Mouse (Mus musculus): ENCODE measurements around the gene Nphs1. TPM values are rescaled to one million over a fixed set of nuclear protein-coding genes. Genes with fewer than 3 reads are reported as not detected.

Gene Nphs1
- polyA plus RNA-seq, 1 experiment from 2014 or later = 3.7 TPM

DNA sequence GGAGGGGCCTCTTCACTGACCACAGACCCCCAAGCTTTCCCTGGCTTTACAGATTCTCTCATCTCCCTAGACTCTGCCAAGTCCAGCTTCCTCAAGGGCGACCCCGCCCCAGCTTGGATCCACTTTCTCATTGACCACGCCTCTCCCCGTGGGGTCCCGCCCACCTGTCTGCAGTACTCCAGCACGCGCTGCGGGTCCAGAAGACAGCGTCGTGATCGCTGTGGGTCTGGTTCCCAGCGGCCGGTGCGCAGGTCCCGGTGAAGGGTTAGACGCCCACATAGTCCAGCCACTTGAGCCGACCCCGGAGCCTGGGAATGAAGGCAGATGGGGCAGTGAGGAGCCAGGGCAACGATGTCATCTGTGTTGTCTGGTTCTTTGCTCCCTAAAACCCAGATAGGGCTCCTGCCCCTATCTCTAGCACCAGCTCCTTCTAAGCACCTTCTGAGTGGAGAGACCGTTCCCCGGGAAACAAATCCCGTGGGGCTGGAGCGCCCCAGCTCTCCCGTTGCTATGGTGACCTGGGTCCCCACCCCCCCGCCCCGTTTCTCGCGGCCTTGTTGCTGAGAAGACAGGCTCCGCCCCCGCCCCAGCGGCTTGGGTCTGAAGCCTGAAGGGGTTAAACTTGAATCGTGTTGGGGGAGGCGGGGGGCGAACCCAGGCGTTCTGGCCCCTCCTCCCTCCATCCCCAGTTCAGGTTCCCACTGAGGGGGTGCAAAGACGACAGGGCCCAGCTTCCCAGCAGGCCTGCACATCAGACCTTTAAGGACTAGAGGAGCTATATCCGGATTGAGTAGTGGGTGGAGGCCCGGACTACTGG is 13.8 kb upstream of the Nphs1 start:
- Histone ChIP-seq H3K27ac (no peak overlapping the region), H3K4me3 (replicated peaks) (peak overlapping the region; percentile 65), H3K27me3 (replicated peaks) (peaks cover 20% of the 10 kb centered on the region; the same call in 1 of the 2 replicates), H3K9ac (0 out of 2 replicates have a peak overlapping the region, but pooled peaks have one; percentile 9), H3K36me3 (no peaks in the 10 kb centered on the region), H3K4me2 (peak overlapping the region; percentile 95), H3K9me3 (no peaks in the 10 kb centered on the region), H3K4me1 (peaks cover 13% of the 10 kb centered on the region)
- peak; percentile 45; the same call in 1 of the 2 replicates for ATAC-seq (ENCODE audit: insufficient read depth, low FRiP score, low read depth)
- under 1% methylated on average over 38 of the region's 38 CpGs for WGBS

DNA sequence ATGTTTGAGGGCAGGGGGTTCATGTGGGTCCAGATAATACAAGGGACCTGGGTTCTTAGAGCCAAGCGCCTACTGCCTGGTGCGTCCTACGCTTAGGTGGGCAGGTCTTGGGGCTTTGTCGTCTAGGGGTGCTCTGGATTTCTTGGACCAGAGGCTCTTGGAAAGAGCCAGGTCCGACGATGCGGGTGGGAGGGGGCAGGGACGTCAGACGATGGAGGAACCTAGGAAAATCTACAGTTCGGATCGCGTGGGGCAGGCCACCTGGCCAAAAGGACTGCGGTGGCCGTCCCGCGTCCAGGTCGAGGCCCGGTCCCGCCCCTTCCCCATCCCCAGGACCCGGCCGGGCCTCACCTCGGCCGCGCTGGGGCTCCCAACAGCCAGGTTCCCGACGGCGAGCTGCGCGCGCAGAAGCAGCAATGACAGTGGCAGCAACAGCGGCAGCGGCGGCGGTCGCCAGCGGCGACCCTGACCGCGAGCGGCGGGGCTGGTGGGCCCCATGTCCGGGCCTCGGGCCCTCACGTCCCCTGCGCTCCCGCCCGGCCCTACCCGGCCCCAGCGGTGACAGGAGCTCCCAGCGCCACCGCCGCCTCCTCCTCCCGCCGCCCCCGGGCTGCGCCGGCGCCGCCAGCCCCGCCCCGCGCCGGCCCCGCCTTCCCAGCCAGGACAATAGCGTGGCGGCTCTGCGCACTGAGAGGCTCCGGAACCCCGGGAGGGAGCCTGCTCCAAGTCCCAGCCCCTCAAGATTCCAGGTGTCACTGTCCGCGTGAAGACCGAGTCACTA is 13.0 kb upstream of the Nphs1 start, which contains the start of gene Aplp1:
TSS of gene Aplp1 (minus strand) at position 565 of the 781 bp plus-strand sequence.
- Histone ChIP-seq H3K27ac (no peak within 1 kb of the TSS), H3K4me2 (peak within 1 kb of the TSS; percentile 95), H3K9me3 (no peaks in the 10 kb centered on the region), H3K4me3 (replicated peaks) (peak within 1 kb of the TSS; percentile 65), H3K27me3 (replicated peaks) (peaks cover 20% of the 10 kb centered on the region; the same call in 1 of the 2 replicates), H3K4me1 (peaks cover 13% of the 10 kb centered on the region), H3K36me3 (no peaks in the 10 kb centered on the region), H3K9ac (peak within 1 kb of the TSS; percentile 48)
- under 1% methylated on average over 71 of the region's 72 CpGs for WGBS
- ATAC-seq (ENCODE audit: insufficient read depth, low FRiP score, low read depth) = peak; percentile 67; the same call in 1 of the 2 replicates

DNA sequence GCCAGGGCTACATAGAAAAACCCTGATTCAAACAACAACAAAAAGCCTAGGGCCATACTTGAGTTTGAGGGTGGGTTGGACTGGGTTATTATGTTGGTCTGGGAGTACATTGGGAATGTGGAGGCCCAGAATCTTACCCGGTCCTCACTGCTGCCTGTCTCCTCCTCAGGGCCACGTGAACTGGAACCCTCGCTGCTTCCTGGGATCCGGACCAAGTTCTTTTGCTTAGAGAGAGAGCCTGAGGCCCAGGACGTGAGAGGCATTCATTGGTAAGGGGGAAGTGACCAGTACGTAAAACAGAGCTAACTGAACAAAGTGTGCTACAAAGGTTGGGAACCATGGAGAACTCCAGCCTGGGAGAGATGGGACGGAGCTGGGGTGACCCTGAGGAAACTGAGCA is 7.9 kb upstream of the Nphs1 start:
- 73% methylated on average over 7 of the region's 7 CpGs for WGBS

DNA sequence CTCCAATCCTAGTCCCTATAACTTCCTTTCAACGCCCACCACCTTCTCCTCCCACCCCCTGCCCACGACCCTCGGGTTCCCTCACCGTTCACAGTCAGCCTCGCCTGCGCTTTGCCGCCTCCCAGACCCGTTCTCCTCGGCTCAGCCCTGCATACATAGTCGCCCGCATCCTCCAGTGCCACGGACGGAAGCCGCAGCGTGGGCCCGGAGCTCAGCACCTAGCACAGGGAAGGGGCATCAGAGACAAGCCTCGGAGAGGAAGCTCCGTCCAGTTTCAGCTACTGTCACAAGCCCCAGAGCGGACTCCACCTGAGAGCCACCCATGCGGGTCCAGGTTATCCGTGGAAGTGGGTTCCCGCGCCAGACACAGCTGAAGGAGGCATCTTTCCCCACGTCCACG is 4.8 kb upstream of the Nphs1 start:
- H3K9me3 ChIP-seq = no peaks in the 10 kb centered on the region

More for the DNA sequence above, 7.9 kb upstream of the Nphs1 start:
- Histone ChIP-seq H3K27me3 (replicated peaks) (peaks cover 38% of the 10 kb centered on the region), H3K4me1 (peaks cover 9% of the 10 kb centered on the region; the same call in 1 of the 2 replicates), H3K36me3 (no peaks in the 10 kb centered on the region), H3K4me3 (replicated peaks) (no peak overlapping the region), H3K9ac (no peak overlapping the region), H3K4me2 (no peak overlapping the region), H3K9me3 (no peaks in the 10 kb centered on the region), H3K27ac (no peak overlapping the region)
- no peak for ATAC-seq (ENCODE audit: insufficient read depth, low FRiP score, low read depth)

DNA sequence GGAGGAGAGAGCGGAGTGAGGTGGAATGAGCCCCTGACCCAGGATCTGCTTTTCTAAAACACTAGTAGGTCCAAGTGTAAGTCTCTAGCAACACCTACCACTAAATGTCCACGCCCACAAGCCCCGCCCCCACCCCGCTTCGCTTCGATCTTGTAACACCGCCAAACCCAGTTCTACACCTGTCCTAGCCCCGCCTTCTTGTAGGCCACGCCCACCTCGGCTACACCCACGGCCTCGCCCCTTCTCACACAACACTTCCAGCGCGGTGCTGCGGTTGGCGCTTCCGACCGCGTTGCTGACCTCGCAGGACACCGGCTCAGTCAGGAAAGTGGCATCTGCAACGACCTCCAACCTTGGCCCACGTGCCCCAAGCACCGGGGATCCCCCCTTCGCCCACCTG is 4.3 kb upstream of the Nphs1 start:
- Histone ChIP-seq H3K9ac (no peak overlapping the region), H3K9me3 (no peaks in the 10 kb centered on the region), H3K27me3 (replicated peaks) (peaks cover 66% of the 10 kb centered on the region), H3K4me3 (replicated peaks) (no peak overlapping the region), H3K4me2 (peak overlapping the region; percentile 46), H3K27ac (no peak overlapping the region), H3K36me3 (no peaks in the 10 kb centered on the region), H3K4me1 (peaks cover 25% of the 10 kb centered on the region)
- under 1% methylated on average over 25 of the region's 25 CpGs for WGBS
- 0 out of 2 replicates have a peak, but pooled peaks have one; percentile 40 for ATAC-seq (ENCODE audit: insufficient read depth, low FRiP score, low read depth)

More for the DNA sequence above, 4.8 kb upstream of the Nphs1 start:
- Histone ChIP-seq H3K27ac (no peak overlapping the region), H3K4me1 (peaks cover 25% of the 10 kb centered on the region), H3K4me2 (peak overlapping the region; percentile 46; the same call in 1 of the 2 replicates), H3K27me3 (replicated peaks) (peaks cover 62% of the 10 kb centered on the region), H3K9ac (no peak overlapping the region), H3K4me3 (replicated peaks) (no peak overlapping the region), H3K36me3 (no peaks in the 10 kb centered on the region)
- WGBS = 23% methylated on average over 25 of the region's 25 CpGs
- ATAC-seq (ENCODE audit: insufficient read depth, low FRiP score, low read depth) = no peak

DNA sequence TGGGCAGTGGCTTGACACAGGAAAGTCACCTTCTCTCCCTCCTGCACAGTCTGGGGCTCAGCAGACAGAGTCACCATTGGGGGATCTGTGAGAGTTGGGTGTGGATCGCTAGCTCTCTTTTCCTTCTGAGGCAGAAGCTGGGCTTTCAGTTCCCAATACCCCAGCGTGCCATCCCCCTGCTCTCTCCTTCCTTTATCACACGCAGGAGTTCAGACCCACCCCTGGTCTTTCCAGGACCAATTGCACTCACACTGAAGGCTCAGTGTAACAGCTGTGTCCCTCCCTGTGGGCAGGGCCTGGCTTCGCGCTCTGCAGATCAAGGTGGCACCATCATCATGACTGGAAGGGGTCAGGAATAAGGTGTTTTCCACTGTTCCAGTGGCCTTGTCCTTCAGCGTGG is 3.9 kb upstream of the Nphs1 start:
- WGBS = 12% methylated on average over 6 of the region's 6 CpGs
- peaks cover 71% of the 10 kb centered on the region for H3K27me3 ChIP-seq (replicated peaks)
- peak overlapping the region; percentile 46 for H3K4me2 ChIP-seq
- H3K9me3 ChIP-seq = no peaks in the 10 kb centered on the region
- no peak for ATAC-seq (ENCODE audit: insufficient read depth, low FRiP score, low read depth)
- H3K36me3 ChIP-seq = no peaks in the 10 kb centered on the region
- H3K27ac ChIP-seq = no peak overlapping the region
- H3K9ac ChIP-seq = no peak overlapping the region
- H3K4me3 ChIP-seq (replicated peaks) = no peak overlapping the region
- peaks cover 25% of the 10 kb centered on the region for H3K4me1 ChIP-seq

DNA sequence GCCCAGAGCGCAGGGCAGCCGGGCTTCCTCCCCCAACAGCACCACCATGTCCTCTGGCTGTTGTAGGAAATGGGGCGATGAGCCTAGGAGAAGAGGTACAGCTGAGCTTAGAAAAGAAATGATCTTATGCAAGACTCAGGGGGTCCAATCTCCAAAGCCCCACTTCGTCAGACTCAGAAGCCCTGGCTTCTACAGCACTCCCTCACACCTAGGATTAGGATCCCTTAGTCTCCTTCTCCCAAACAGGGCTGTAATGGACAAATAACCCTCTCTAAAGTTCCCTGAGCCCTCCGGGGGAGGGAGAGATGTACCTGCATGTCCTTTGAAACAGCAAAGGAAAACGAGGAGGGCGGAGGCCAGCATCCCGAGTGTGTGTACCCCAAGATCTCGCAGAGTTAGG is 1.6 kb upstream of the Nphs1 start:
- Histone ChIP-seq H3K9ac (no peak overlapping the region), H3K27ac (no peak overlapping the region), H3K36me3 (no peaks in the 10 kb centered on the region), H3K9me3 (no peaks in the 10 kb centered on the region), H3K4me1 (peaks cover 25% of the 10 kb centered on the region), H3K27me3 (replicated peaks) (peaks cover 89% of the 10 kb centered on the region), H3K4me3 (replicated peaks) (peak overlapping the region; percentile 24), H3K4me2 (peak overlapping the region; percentile 46)
- 2% methylated on average over 9 of the region's 9 CpGs for WGBS
- no peak for ATAC-seq (ENCODE audit: insufficient read depth, low FRiP score, low read depth)

DNA sequence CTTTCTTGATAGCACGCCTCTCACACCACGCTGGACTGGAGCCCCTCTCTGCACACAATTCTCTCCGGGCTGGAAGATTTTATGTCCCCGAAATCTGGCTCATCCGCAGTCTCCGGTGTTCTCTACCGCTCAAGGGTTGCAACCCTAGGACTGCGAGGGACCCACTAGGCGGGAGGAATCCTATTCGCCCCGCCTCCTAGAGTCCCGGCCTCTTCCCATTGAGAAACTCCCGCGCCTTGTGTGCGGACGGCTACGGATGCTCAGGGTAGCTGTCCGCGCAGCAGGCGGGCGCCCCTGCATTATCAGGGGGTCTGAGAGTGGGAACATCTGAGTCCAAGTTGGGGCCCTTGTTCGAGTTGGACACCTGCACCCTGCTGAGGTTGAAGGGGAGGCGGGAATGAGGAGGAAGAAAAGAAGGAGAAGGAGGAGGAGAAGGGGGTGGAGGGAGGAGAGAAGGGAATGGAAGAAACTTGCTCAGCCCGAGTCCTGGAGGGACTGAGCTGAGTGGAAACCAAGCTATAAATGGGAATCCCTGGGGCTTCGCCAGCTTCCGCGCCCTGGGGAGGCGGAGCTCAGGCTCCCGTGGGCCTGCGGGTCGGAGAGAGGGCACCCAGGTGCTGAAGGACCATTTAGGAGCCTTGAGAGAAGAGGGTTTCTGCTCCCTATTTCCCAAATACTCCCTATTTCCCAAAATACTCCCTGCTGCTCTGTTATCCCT is 1.0 kb upstream of the Nphs1 start:
- peaks cover 95% of the 10 kb centered on the region for H3K27me3 ChIP-seq (replicated peaks)
- no peaks in the 10 kb centered on the region for H3K9me3 ChIP-seq
- H3K4me3 ChIP-seq (replicated peaks) = peak overlapping the region; percentile 24
- no peak overlapping the region for H3K9ac ChIP-seq
- WGBS = 1% methylated on average over 31 of the region's 31 CpGs
- H3K36me3 ChIP-seq = no peaks in the 10 kb centered on the region
- ATAC-seq (ENCODE audit: insufficient read depth, low FRiP score, low read depth) = peak; percentile 52; the same call in 1 of the 2 replicates
- H3K4me2 ChIP-seq = peak overlapping the region; percentile 46
- peak overlapping the region; percentile 18; the same call in 1 of the 2 replicates for H3K27ac ChIP-seq
- H3K4me1 ChIP-seq = peaks cover 25% of the 10 kb centered on the region

DNA sequence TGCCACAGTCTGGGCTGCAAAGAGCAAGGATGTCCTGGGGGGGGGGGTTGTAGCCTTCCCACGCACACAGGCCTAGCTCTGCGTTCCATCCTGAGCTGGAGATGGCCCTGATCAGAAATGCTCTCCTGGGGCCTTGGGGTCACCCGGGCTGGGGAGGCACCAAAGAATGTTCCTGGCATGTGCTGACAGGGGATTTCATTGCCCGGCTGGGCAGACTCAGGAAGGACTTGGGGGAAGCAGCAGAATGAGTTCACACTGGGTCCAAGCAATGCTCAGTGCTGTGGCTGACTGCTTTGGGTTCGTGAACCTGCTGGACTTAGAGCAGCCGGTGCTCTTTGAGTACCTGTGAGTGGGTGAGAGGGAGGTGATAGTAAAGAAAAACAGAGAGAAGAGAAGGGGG is 1.4 kb downstream of the Nphs1 start:
- WGBS = 33% methylated on average over 6 of the region's 6 CpGs
- no peak overlapping the region for H3K27ac ChIP-seq
- no peak overlapping the region for H3K4me2 ChIP-seq
- H3K9me3 ChIP-seq = no peaks in the 10 kb centered on the region
- H3K4me1 ChIP-seq = peaks cover 17% of the 10 kb centered on the region
- H3K9ac ChIP-seq = no peak overlapping the region
- H3K27me3 ChIP-seq (replicated peaks) = peaks cover 95% of the 10 kb centered on the region
- H3K4me3 ChIP-seq (replicated peaks) = no peak overlapping the region
- no peak for ATAC-seq (ENCODE audit: insufficient read depth, low FRiP score, low read depth)
- no peaks in the 10 kb centered on the region for H3K36me3 ChIP-seq

DNA sequence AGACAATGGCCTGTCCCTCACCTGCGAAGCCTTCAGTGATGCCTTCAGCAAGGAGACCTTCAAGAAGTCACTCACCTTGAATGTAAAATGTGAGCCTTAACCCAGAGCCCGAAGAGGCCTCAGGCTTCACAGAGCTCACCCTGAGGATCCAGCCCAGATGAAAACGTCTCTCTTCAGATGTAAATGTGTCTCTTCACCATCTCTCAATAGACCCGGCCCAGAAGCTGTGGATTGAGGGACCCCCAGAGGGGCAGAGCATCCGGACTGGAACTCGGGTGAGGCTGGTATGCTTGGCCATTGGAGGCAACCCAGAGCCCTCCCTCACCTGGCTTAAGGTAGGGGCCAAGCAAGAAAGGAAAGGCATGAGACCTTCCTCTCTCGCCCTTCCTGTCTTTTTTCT is 5.5 kb downstream of the Nphs1 start:
- H3K36me3 ChIP-seq = no peaks in the 10 kb centered on the region
- H3K4me2 ChIP-seq = no peak overlapping the region
- WGBS = 41% methylated on average over 7 of the region's 7 CpGs

DNA sequence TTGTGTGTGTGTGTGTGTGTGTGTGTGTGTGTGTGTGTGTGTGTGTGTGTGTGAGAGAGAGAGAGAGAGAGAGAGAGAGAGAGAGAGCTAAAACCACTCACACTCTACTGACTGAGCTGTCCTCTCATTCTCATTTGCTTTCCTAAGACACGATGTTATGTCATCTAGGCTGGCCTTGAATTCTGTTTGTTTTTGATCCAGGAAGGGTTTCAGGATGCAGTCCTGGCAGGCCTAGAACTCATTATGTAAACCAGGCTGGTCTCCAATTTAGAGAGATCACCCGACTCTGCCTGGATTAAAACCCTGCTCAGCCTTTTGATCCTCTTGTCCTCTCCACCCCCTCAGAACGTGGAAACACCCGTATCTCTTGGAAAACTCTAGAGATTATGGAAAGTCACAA is 5.9 kb downstream of the Nphs1 start:
- Histone ChIP-seq H3K36me3 (no peaks in the 10 kb centered on the region), H3K4me1 (no peaks in the 10 kb centered on the region), H3K9ac (no peak overlapping the region), H3K4me3 (replicated peaks) (no peak overlapping the region), H3K27ac (no peak overlapping the region), H3K27me3 (replicated peaks) (peaks cover 82% of the 10 kb centered on the region), H3K9me3 (no peaks in the 10 kb centered on the region), H3K4me2 (no peak overlapping the region)
- no peak for ATAC-seq (ENCODE audit: insufficient read depth, low FRiP score, low read depth)
- 22% methylated on average over 4 of the region's 4 CpGs for WGBS

More for the DNA sequence above, 5.5 kb downstream of the Nphs1 start:
- no peak for ATAC-seq (ENCODE audit: insufficient read depth, low FRiP score, low read depth)
- no peaks in the 10 kb centered on the region for H3K9me3 ChIP-seq
- H3K27me3 ChIP-seq (replicated peaks) = peaks cover 87% of the 10 kb centered on the region
- H3K4me1 ChIP-seq = no peaks in the 10 kb centered on the region
- H3K4me3 ChIP-seq (replicated peaks) = no peak overlapping the region
- no peak overlapping the region for H3K27ac ChIP-seq
- no peak overlapping the region for H3K9ac ChIP-seq
